Mouse (Mus musculus) embryo, embryonic 10.5 days (tissue): ENCODE results near the gene Tuba8.

Experiments
- DNase-seq: peaks from one replicate; pipeline ENCODE4 v3.0.0-alpha.2; 2015; ENCODE audit warnings: low spot score

The Tuba8 gene

GRCm38 (mm10) chr6:121194956-121195731 is 15.4 kb upstream of the Tuba8 start:
- DNase-seq, result no peak

- DNase-seq, result peak; percentile 59
Observed at GRCm38 (mm10) chr6:121197807-121198365, 12.6 kb upstream of the Tuba8 start.

- no peak for DNase-seq
Observed at GRCm38 (mm10) chr6:121200458-121200857, 10.0 kb upstream of the Tuba8 start.

- DNase-seq, result no peak
Observed at GRCm38 (mm10) chr6:121202026-121202425, 8.5 kb upstream of the Tuba8 start.

- no peak for DNase-seq
Observed at GRCm38 (mm10) chr6:121206481-121206880, 4.0 kb upstream of the Tuba8 start.

- DNase-seq, result no peak
Observed at GRCm38 (mm10) chr6:121209584-121209983, 912 bp upstream of the Tuba8 start.

GRCm38 (mm10) chr6:121210926-121211289 is 412 bp downstream of the Tuba8 start:
- peak; percentile 39 for DNase-seq

- no peak for DNase-seq
Observed at GRCm38 (mm10) chr6:121211743-121212142, 1.2 kb downstream of the Tuba8 start.

GRCm38 (mm10) chr6:121212988-121213387 is 2.5 kb downstream of the Tuba8 start:
- DNase-seq, result no peak

GRCm38 (mm10) chr6:121214221-121214620 is 3.7 kb downstream of the Tuba8 start:
- no peak for DNase-seq

GRCm38 (mm10) chr6:121214667-121215330 is 4.3 kb downstream of the Tuba8 start:
- DNase-seq, result no peak

GRCm38 (mm10) chr6:121215336-121215735 is 4.8 kb downstream of the Tuba8 start:
- no peak for DNase-seq

- DNase-seq, result no peak
Observed at GRCm38 (mm10) chr6:121215896-121216295, 5.4 kb downstream of the Tuba8 start.

GRCm38 (mm10) chr6:121216589-121217255 is 6.2 kb downstream of the Tuba8 start:
- no peak for DNase-seq

- DNase-seq, result no peak
Observed at GRCm38 (mm10) chr6:121218002-121218401, 7.5 kb downstream of the Tuba8 start.

GRCm38 (mm10) chr6:121219406-121219805 is 8.9 kb downstream of the Tuba8 start:
- DNase-seq, result no peak

- DNase-seq, result no peak
Observed at GRCm38 (mm10) chr6:121220181-121220580, 9.7 kb downstream of the Tuba8 start.

GRCm38 (mm10) chr6:121221876-121222597 is 11.5 kb downstream of the Tuba8 start:
- DNase-seq, result no peak

- DNase-seq, result no peak
Observed at GRCm38 (mm10) chr6:121223001-121223400, 12.5 kb downstream of the Tuba8 start.

GRCm38 (mm10) chr6:121224067-121224466 is 13.6 kb downstream of the Tuba8 start:
- DNase-seq, result no peak

GRCm38 (mm10) chr6:121224993-121225392 is 14.5 kb downstream of the Tuba8 start:
- DNase-seq, result peak; percentile 50

GRCm38 (mm10) chr6:121226043-121226442 is 15.5 kb downstream of the Tuba8 start:
- DNase-seq, result no peak
